Mouse (Mus musculus): ENCODE measurements around the gene Samt2.
"Not testable (repeated sequence)": the region's sequence is repeated elsewhere in the genome, so short reads cannot be mapped to it uniquely, and the experiment has no call there.

Samt2 gene

DNA sequence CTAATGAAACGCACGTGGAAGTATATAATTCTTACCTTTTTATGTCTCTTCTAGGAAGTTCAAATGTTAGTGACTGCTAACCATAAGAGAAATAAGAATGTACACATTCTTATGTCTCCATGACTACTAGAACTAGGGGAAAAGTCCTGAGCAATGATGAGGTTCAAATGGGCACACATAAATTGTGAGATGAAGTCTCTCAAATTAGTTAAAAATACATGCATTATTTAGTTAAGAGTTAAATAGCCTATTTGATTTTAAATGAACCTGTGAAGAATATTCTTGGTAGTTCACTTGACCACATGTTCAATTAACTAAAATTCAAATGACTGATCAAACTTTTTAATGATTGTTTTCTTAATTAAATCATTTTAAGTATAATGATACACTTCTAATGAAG is at the start of gene Samt2:
TSS of gene Samt2 (minus strand) at position 101 of the 400 bp plus-strand sequence.
- not testable (repeated sequence) for DNase-seq (ENCODE audit: low spot score)
